Mouse (Mus musculus): ENCODE measurements around the gene Tff1. TPM values are rescaled to one million over a fixed set of nuclear protein-coding genes. Genes with fewer than 3 reads are reported as not detected.
A peak's percentile ranks its signal among the peaks of the same experiment; 100 is the strongest.

Gene Tff1
- polyA plus RNA-seq, 1 experiment from 2014 or later, result not detected

- Histone ChIP-seq H3K4me2 (replicated peaks) (no peak overlapping the region), H3K27ac (no peak overlapping the region), H3K9me3 (no peaks in the 10 kb centered on the region), H3K4me1 (replicated peaks) (no peaks in the 10 kb centered on the region), H3K4me3 (replicated peaks) (no peak overlapping the region), H3K36me3 (no peaks in the 10 kb centered on the region), H3K9ac (replicated peaks) (no peak overlapping the region), H3K27me3 (no peaks in the 10 kb centered on the region)
- 86% methylated on average over 9 of the region's 9 CpGs for WGBS
- ATAC-seq, result no peak
Measured at GRCm38 (mm10) chr17:31145998-31146397, 19.1 kb downstream of the Tff1 start.

- no peak within 1 kb of the TSS for H3K9ac ChIP-seq (replicated peaks)
- ATAC-seq, result no peak
- 72% methylated on average over 15 of the region's 15 CpGs for WGBS
Measured at GRCm38 (mm10) chr17:31144040-31145037, 20.7 kb downstream of the Tff1 start, which contains the start of gene Tff2. Tff2 (minus strand) TSS chr17:31144282.

GRCm38 (mm10) chr17:31142116-31142515 lies 23.0 kb downstream of the Tff1 start:
- Histone ChIP-seq H3K9me3 (no peaks in the 10 kb centered on the region), H3K4me2 (replicated peaks) (no peak overlapping the region), H3K36me3 (no peaks in the 10 kb centered on the region), H3K9ac (replicated peaks) (no peak overlapping the region), H3K27ac (no peak overlapping the region), H3K4me3 (replicated peaks) (no peak overlapping the region), H3K27me3 (no peaks in the 10 kb centered on the region), H3K4me1 (replicated peaks) (no peaks in the 10 kb centered on the region)
- no peak for ATAC-seq
- 94% methylated on average over 7 of the region's 7 CpGs for WGBS

More at GRCm38 (mm10) chr17:31144040-31145037, 20.7 kb downstream of the Tff1 start, which contains the start of gene Tff2:
- H3K36me3 ChIP-seq, result no peaks in the 10 kb centered on the region
- no peak within 1 kb of the TSS for H3K4me3 ChIP-seq (replicated peaks)
- no peaks in the 10 kb centered on the region for H3K9me3 ChIP-seq
- no peak within 1 kb of the TSS for H3K4me2 ChIP-seq (replicated peaks)
- H3K27me3 ChIP-seq, result no peaks in the 10 kb centered on the region
- no peak within 1 kb of the TSS for H3K27ac ChIP-seq
- H3K4me1 ChIP-seq (replicated peaks), result no peaks in the 10 kb centered on the region

GRCm38 (mm10) chr17:31138398-31138797 lies 26.7 kb downstream of the Tff1 start:
- H3K9me3 ChIP-seq, result no peaks in the 10 kb centered on the region
- WGBS, result 23% methylated on average over 5 of the region's 5 CpGs
- no peak overlapping the region for H3K9ac ChIP-seq (replicated peaks)
- no peaks in the 10 kb centered on the region for H3K4me1 ChIP-seq (replicated peaks)
- H3K27ac ChIP-seq, result no peak overlapping the region
- H3K27me3 ChIP-seq, result no peaks in the 10 kb centered on the region
- no peak overlapping the region for H3K4me2 ChIP-seq (replicated peaks)
- ATAC-seq, result no peak
- no peaks in the 10 kb centered on the region for H3K36me3 ChIP-seq
- no peak overlapping the region for H3K4me3 ChIP-seq (replicated peaks)

GRCm38 (mm10) chr17:31136821-31137220 lies 28.3 kb downstream of the Tff1 start:
- Histone ChIP-seq H3K27ac (no peak overlapping the region), H3K4me1 (replicated peaks) (no peaks in the 10 kb centered on the region), H3K9me3 (no peaks in the 10 kb centered on the region), H3K36me3 (no peaks in the 10 kb centered on the region), H3K9ac (replicated peaks) (no peak overlapping the region), H3K27me3 (no peaks in the 10 kb centered on the region), H3K4me3 (replicated peaks) (no peak overlapping the region), H3K4me2 (replicated peaks) (no peak overlapping the region)
- WGBS, result 93% methylated on average over 1 of the region's 1 CpGs
- no peak for ATAC-seq

GRCm38 (mm10) chr17:31136291-31136690 lies 28.8 kb downstream of the Tff1 start:
- H3K9me3 ChIP-seq, result no peaks in the 10 kb centered on the region

GRCm38 (mm10) chr17:31134913-31135312 lies 30.2 kb downstream of the Tff1 start:
- no peak overlapping the region for H3K9ac ChIP-seq (replicated peaks)
- 76% methylated on average over 6 of the region's 6 CpGs for WGBS
- H3K4me2 ChIP-seq (replicated peaks), result no peak overlapping the region
- no peak overlapping the region for H3K4me3 ChIP-seq (replicated peaks)
- no peaks in the 10 kb centered on the region for H3K4me1 ChIP-seq (replicated peaks)
- H3K27ac ChIP-seq, result no peak overlapping the region
- H3K36me3 ChIP-seq, result no peaks in the 10 kb centered on the region
- H3K9me3 ChIP-seq, result no peaks in the 10 kb centered on the region
- ATAC-seq, result no peak
- H3K27me3 ChIP-seq, result no peaks in the 10 kb centered on the region

More at GRCm38 (mm10) chr17:31136291-31136690, 28.8 kb downstream of the Tff1 start:
- Histone ChIP-seq H3K4me3 (replicated peaks) (no peak overlapping the region), H3K9ac (replicated peaks) (no peak overlapping the region), H3K4me1 (replicated peaks) (no peaks in the 10 kb centered on the region), H3K27ac (no peak overlapping the region), H3K4me2 (replicated peaks) (no peak overlapping the region), H3K27me3 (no peaks in the 10 kb centered on the region), H3K36me3 (no peaks in the 10 kb centered on the region)
- 66% methylated on average over 3 of the region's 3 CpGs for WGBS
- no peak for ATAC-seq

GRCm38 (mm10) chr17:31133776-31134175 lies 31.3 kb downstream of the Tff1 start:
- Histone ChIP-seq H3K4me1 (replicated peaks) (peaks cover 8% of the 10 kb centered on the region; the same call in 1 of the 2 replicates), H3K4me3 (replicated peaks) (no peak overlapping the region), H3K36me3 (no peaks in the 10 kb centered on the region), H3K4me2 (replicated peaks) (no peak overlapping the region), H3K9ac (replicated peaks) (no peak overlapping the region), H3K27me3 (no peaks in the 10 kb centered on the region), H3K9me3 (no peaks in the 10 kb centered on the region), H3K27ac (no peak overlapping the region)
- no peak for ATAC-seq
- WGBS, result 85% methylated on average over 15 of the region's 15 CpGs

GRCm38 (mm10) chr17:31131269-31131821 lies 33.7 kb downstream of the Tff1 start:
- no peaks in the 10 kb centered on the region for H3K9me3 ChIP-seq
- no peak overlapping the region for H3K9ac ChIP-seq (replicated peaks)
- no peaks in the 10 kb centered on the region for H3K27me3 ChIP-seq
- ATAC-seq, result no peak
- H3K4me1 ChIP-seq (replicated peaks), result peaks cover 8% of the 10 kb centered on the region; the same call in 1 of the 2 replicates
- no peak overlapping the region for H3K4me2 ChIP-seq (replicated peaks)
- no peak overlapping the region for H3K4me3 ChIP-seq (replicated peaks)
- no peak overlapping the region for H3K27ac ChIP-seq
- 87% methylated on average over 10 of the region's 10 CpGs for WGBS
- no peaks in the 10 kb centered on the region for H3K36me3 ChIP-seq

- Histone ChIP-seq H3K4me3 (replicated peaks) (no peak within 1 kb of the TSS), H3K4me2 (replicated peaks) (no peak within 1 kb of the TSS), H3K27ac (no peak within 1 kb of the TSS), H3K27me3 (no peaks in the 10 kb centered on the region), H3K9ac (replicated peaks) (no peak within 1 kb of the TSS), H3K36me3 (no peaks in the 10 kb centered on the region), H3K4me1 (replicated peaks) (peaks cover 15% of the 10 kb centered on the region), H3K9me3 (no peaks in the 10 kb centered on the region; the same call in 1 of the 2 replicates)
- WGBS, result 17% methylated on average over 2 of the region's 2 CpGs
- 0 out of 2 replicates have a peak, but pooled peaks have one; percentile 30 for ATAC-seq
Measured at GRCm38 (mm10) chr17:31129452-31129851, 35.6 kb downstream of the Tff1 start, which contains the start of gene Tff3. Tff3 (minus strand) TSS chr17:31129646.

GRCm38 (mm10) chr17:31128708-31129318 lies 36.3 kb downstream of the Tff1 start:
- 88% methylated on average over 9 of the region's 9 CpGs for WGBS
- Histone ChIP-seq H3K9ac (replicated peaks) (no peak overlapping the region), H3K4me2 (replicated peaks) (no peak overlapping the region), H3K9me3 (no peaks in the 10 kb centered on the region; the same call in 1 of the 2 replicates), H3K27me3 (no peaks in the 10 kb centered on the region), H3K36me3 (no peaks in the 10 kb centered on the region), H3K4me3 (replicated peaks) (no peak overlapping the region), H3K27ac (no peak overlapping the region), H3K4me1 (replicated peaks) (peaks cover 15% of the 10 kb centered on the region)
- ATAC-seq, result no peak

Data from midbrain, embryonic 13.5 days (tissue).